Comparison of ENCODE assay signal across 18 mouse cellular contexts in genomic region chr1:127956524-127956923, GRCm38 (mm10).
"Had no signal": no experiment of that assay in that cellular context is flagged by ENCODE, and none has a peak within 500 bp of the region (broad histone marks: within the 10 kb centered on the region; RNA-seq: fewer than 3 reads in every experiment).

No protein-coding gene starts in this region.

- H3K4me3 ChIP-seq: midbrain, embryonic 10.5 days; midbrain, embryonic 12.5 days; myocyte; neural tube, embryonic 13.5 days; neural tube, embryonic 15.5 days; stomach, embryonic 15.5 days had no signal

- H3K27ac ChIP-seq: midbrain, embryonic 10.5 days; midbrain, embryonic 12.5 days; neural tube, embryonic 13.5 days; neural tube, embryonic 15.5 days; stomach, embryonic 15.5 days; stomach, postnatal 0 days had no signal

- DNase-seq: lung, adult 18-20 months; lung, embryonic 14.5 days; lung, postnatal 10 days; lung, postnatal 4 days; midbrain, embryonic 14.5 days; retina, postnatal 1 day; right cerebral cortex, adult 18-20 months; right cerebral cortex, postnatal 14 days; thymus, adult 2 months; thymus, postnatal 25 days; thymus, postnatal 4 days had no signal
